40 mouse cellular contexts compared by ENCODE assay signal in genomic region chrX:21701646-21702045, GRCm38 (mm10). TPM values are rescaled to one million over a fixed set of nuclear protein-coding genes. Genes with fewer than 3 reads are reported as not detected.
"Had no signal": no experiment of that assay in that cellular context is flagged by ENCODE, and none has a peak within 500 bp of the region (broad histone marks: within the 10 kb centered on the region; RNA-seq: fewer than 3 reads in every experiment).

No protein-coding gene starts in this region.

- H3K27me3 ChIP-seq: heart, embryonic 13.5 days; heart, embryonic 15.5 days; hindbrain, embryonic 12.5 days; intestine, embryonic 15.5 days; kidney, embryonic 15.5 days; limb, embryonic 12.5 days; liver, embryonic 13.5 days; liver, embryonic 15.5 days had no signal

- H3K9ac ChIP-seq: heart, embryonic 13.5 days; heart, embryonic 15.5 days; hindbrain, embryonic 12.5 days; hindbrain, embryonic 14.5 days; intestine, embryonic 15.5 days; kidney, embryonic 15.5 days; limb, embryonic 12.5 days; liver, embryonic 13.5 days; liver, embryonic 15.5 days had no signal

- H3K4me2 ChIP-seq: heart, embryonic 11.5 days; heart, embryonic 13.5 days; heart, embryonic 15.5 days; hindbrain, embryonic 12.5 days; hindbrain, embryonic 14.5 days; intestine, embryonic 15.5 days; kidney, embryonic 15.5 days; limb, embryonic 12.5 days; liver, embryonic 11.5 days; liver, embryonic 13.5 days; liver, embryonic 15.5 days had no signal

- DNase-seq: gastrocnemius, adult 2 months; gastrocnemius, postnatal 14 days; gastrocnemius, postnatal 36 days; heart, adult 11 months; heart, adult 2 months; heart, postnatal 14 days; heart, postnatal 36 days; kidney, adult 18-20 months; kidney, adult 9 months; kidney, postnatal 14 days; kidney, postnatal 36 days; liver; liver, embryonic 13.5 days had no signal

- H3K9me3 ChIP-seq: heart, embryonic 13.5 days; heart, embryonic 15.5 days; hindbrain, embryonic 12.5 days; intestine, embryonic 15.5 days; kidney, embryonic 15.5 days; limb, embryonic 10.5 days; limb, embryonic 12.5 days; liver, embryonic 13.5 days; liver, embryonic 15.5 days had no signal

- H3K27ac ChIP-seq: gastrocnemius, adult 2 months; heart, adult 2 months; heart, embryonic 13.5 days; heart, embryonic 15.5 days; hindbrain, embryonic 12.5 days; hindbrain, embryonic 14.5 days; intestine, embryonic 15.5 days; kidney, embryonic 15.5 days; kidney, postnatal 0 days; left cerebral cortex, adult 2 months; limb, embryonic 10.5 days; limb, embryonic 12.5 days; liver, embryonic 13.5 days; liver, embryonic 15.5 days had no signal

- H3K36me3 ChIP-seq: heart, embryonic 13.5 days; heart, embryonic 15.5 days; hindbrain, embryonic 12.5 days; intestine, embryonic 15.5 days; kidney, embryonic 15.5 days; limb, embryonic 10.5 days; limb, embryonic 12.5 days; liver, embryonic 13.5 days; liver, embryonic 15.5 days had no signal

- H3K4me1 ChIP-seq: heart, embryonic 13.5 days; heart, embryonic 15.5 days; hindbrain, embryonic 12.5 days; intestine, embryonic 15.5 days; kidney, embryonic 15.5 days; limb, embryonic 10.5 days; limb, embryonic 12.5 days; liver, embryonic 13.5 days; liver, embryonic 15.5 days had no signal

- H3K4me3 ChIP-seq: gastrocnemius, adult 2 months; heart, adult 2 months; heart, embryonic 13.5 days; heart, embryonic 15.5 days; hindbrain, embryonic 12.5 days; intestine, embryonic 15.5 days; kidney, embryonic 15.5 days; left cerebral cortex, adult 2 months; limb, embryonic 10.5 days; limb, embryonic 12.5 days; liver, embryonic 13.5 days; liver, embryonic 15.5 days had no signal

- ATAC-seq: hindbrain, embryonic 16.5 days; inflammation-experienced regulatory T-cells, adult 6 months; intestine, embryonic 15.5 days; intestine, postnatal 0 days had no signal

RNA-seq across cellular contexts. Expression of gene Slc6a14, which starts 13.1 kb away (rescaled TPM):
- total RNA-seq: gastrocnemius, adult 2 months; gastrocnemius, postnatal 14 days; gastrocnemius, postnatal 36 days; heart, postnatal 36 days; hematopoietic stem cell, adult 5-6 weeks; layer of hippocampus, adult 18-20 months; layer of hippocampus, postnatal 10 days; layer of hippocampus, postnatal 25 days; left cerebral cortex, adult 2 months; left cerebral cortex, postnatal 14 days; left cerebral cortex, postnatal 36 days had no signal
- polyA plus RNA-seq: gonadal fat pad, adult 2 months; heart, embryonic 11.5 days; hindbrain, embryonic 14.5 days; hindbrain, embryonic 16.5 days; inflammation-experienced regulatory T-cells, adult 6 months; liver, embryonic 13.5 days; liver, embryonic 15.5 days had no signal

RNA-seq across cellular contexts. Expression of gene Gm28269, which starts 43.3 kb away (rescaled TPM):
- total RNA-seq: gastrocnemius, adult 2 months; gastrocnemius, postnatal 14 days; gastrocnemius, postnatal 36 days; heart, adult 2 months; heart, postnatal 14 days; heart, postnatal 36 days; hematopoietic stem cell, adult 5-6 weeks; layer of hippocampus, adult 18-20 months; layer of hippocampus, adult 8-10 months; layer of hippocampus, postnatal 10 days; layer of hippocampus, postnatal 25 days; left cerebral cortex, adult 2 months; left cerebral cortex, postnatal 14 days; left cerebral cortex, postnatal 36 days had no signal
- polyA plus RNA-seq: gonadal fat pad, adult 2 months; heart, adult 2 months; heart, embryonic 11.5 days; heart, embryonic 13.5 days; heart, embryonic 15.5 days; heart, postnatal 0 days; hindbrain, embryonic 12.5 days; hindbrain, embryonic 14.5 days; hindbrain, embryonic 16.5 days; inflammation-experienced regulatory T-cells, adult 6 months; intestine, embryonic 15.5 days; intestine, postnatal 0 days; kidney, embryonic 15.5 days; kidney, postnatal 0 days; large intestine, adult 2 months; limb, embryonic 10.5 days; limb, embryonic 12.5 days; limb, embryonic 14.5 days; liver, embryonic 11.5 days; liver, embryonic 13.5 days; liver, embryonic 15.5 days had no signal
